Mouse (Mus musculus) layer of hippocampus, postnatal 14 days (tissue): ENCODE results near the gene Cep78. TPM values are rescaled to one million over a fixed set of nuclear protein-coding genes. Genes with fewer than 3 reads are reported as not detected.

Experiments
- DNase-seq, 2 experiments: peaks; one replicate each; pipeline ENCODE4 v3.0.0; 2021 to 2022; ENCODE audit warnings: low spot score in 2 of 2, mixed read lengths in 1 of 2
- total RNA-seq, 2 experiments: library from RNA; stranded (reverse); gene quantifications; 2 replicates each; pipeline ENCODE4 v1.2.3; 2021

Gene Cep78
- total RNA-seq, 2 experiments from 2014 or later: 11.7 to 12.6 TPM

DNA sequence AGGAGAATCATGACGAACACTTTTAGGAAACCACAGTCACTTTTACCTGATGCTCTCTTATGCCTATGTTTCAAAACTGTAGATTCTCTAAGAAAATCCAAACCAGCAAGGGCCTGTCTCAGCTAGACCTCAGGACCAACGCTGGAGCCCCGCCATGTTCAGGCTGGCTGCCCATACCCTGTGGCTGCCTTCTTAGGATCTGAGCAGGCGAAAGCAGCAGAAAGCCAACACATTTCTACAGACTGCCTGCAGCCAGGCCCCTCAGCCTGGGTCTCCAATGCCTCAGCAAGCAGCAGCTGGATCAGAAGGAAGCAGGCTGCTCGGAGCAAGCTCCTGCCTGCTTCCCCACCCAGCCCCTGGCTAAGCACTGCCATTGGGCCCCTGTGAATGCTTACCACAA is 73.3 kb downstream of the Cep78 start:
- no peak for DNase-seq

DNA sequence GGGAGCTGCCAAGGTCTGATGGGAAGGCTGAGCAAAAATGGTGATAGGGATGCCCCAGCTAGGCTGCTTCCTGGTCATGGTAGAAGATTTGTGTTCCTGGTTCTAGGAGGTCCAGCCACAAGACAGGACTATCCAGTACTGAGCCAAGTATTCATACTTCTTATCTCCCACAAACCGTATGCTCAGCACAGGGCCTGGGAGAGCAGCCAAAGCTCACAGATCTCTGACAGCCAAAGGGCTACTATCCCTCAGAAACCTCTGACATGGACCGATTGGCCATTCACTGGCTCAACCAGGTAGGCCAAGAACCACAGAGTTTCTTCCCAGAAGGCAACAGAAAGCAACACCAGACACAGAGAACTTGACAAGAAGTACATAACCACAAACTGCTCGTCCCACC is 73.8 kb downstream of the Cep78 start:
- no peak for DNase-seq

- DNase-seq: no peak
Measured at GRCm38 (mm10) chr19:15910488-15910887, 74.3 kb downstream of the Cep78 start.

DNA sequence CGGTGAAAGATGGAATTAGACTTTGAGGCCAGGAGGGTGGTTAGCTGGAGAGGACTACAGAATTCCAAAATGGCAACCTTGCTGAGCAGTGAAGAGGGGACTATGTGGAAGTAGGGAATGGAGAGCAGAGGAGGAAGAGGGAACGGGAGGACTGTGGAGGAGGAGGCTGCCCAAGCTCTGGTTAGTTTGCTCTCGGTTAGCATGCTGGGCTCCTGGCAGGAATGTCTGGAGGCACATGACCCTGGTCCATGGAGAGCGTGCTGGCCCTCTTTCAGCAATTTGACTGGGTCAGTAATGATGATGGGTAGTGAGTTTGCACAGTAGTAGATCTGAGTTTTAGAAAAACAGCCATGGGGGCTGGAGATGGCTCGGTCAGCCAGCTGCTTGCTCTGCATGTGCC is 76.8 kb downstream of the Cep78 start:
- peak in 1 of 2 experiments; percentile 12 for DNase-seq

Other genes starting within 250 kb of the Cep78 start
- gene Psat1, start 37.7 kb downstream of the Cep78 start, total RNA-seq: 100 to 1,000 TPM; 117 to 123 TPM
- 100 to 1,000 TPM; 206 TPM for gene Gnaq, start 147.8 kb upstream of the Cep78 start, total RNA-seq